Mouse (Mus musculus): ENCODE data around the gene Sphk2.

DNA sequence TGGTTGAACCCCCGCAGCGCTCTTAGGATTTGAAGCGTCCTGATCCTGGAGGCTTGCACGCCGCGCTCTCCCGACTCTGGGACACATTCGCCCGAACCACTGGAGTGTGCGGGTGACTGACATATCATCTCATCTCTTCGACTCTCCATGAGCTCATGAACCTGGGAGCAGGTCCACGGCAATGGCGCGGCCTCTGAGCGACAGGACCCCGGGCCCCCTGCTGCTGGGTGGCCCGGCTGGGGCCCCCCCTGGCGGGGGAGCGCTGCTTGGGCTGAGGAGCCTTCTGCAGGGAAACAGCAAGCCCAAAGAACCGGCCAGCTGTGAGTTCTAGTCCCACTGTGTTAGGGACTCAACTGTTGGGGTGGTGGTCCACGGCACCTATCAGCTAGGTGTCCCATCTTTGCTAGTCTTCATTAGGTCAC, 12.3 kb downstream of the Sphk2 start:
- TF ChIP-seq POLR2A (IDR thresholded peaks at IDR 0.05; ENCODE audit: control insufficient read depth, extremely low read depth, insufficient read depth, low read length, poor library complexity) (no peak), CTCF (IDR thresholded peaks at IDR 0.05; ENCODE audit: borderline replicate concordance, control insufficient read depth, extremely low read depth, insufficient read depth, low read length, poor library complexity) (0 out of 2 replicates have a peak, but pooled peaks have one; percentile 35)

Measured in thymus, adult 2 months (tissue).